Mouse (Mus musculus) midbrain, embryonic 10.5 days (tissue): Measurements from ENCODE around the gene Susd1. TPM values are rescaled to one million over a fixed set of nuclear protein-coding genes. Genes with fewer than 3 reads are reported as not detected.
A peak's percentile ranks its signal among the peaks of the same experiment; 100 is the strongest.

Source experiments
- DNase-seq: peaks from one replicate; pipeline ENCODE4 v3.0.0-alpha.2; 2017; ENCODE audit warnings: low spot score
- H3K27ac ChIP-seq: fragments of 300-500 bp; sonication (generic); replicated peaks from 2 replicates; pipeline ENCODE4 v1.5.1; 2016; ENCODE audit warnings: mild to moderate bottlenecking
- H3K27me3 ChIP-seq: fragments of 300-500 bp; sonication (generic); 2 replicates; pipeline ENCODE4 v1.6.1; 2016; ENCODE audit warnings: low read depth, mild to moderate bottlenecking; ENCODE audit not compliant: poor library complexity, severe bottlenecking
- H3K36me3 ChIP-seq: fragments of 300-500 bp; sonication (generic); 2 replicates; pipeline ENCODE4 v1.6.1; 2016; ENCODE audit warnings: mild to moderate bottlenecking, moderate library complexity
- H3K4me1 ChIP-seq: fragments of 300-500 bp; sonication (generic); 2 replicates; pipeline ENCODE4 v1.6.1; 2016
- H3K4me3 ChIP-seq: fragments of 300-500 bp; sonication (generic); 2 replicates; pipeline ENCODE4 v1.5.1; 2016; ENCODE audit warnings: mild to moderate bottlenecking, moderate library complexity
- H3K9me3 ChIP-seq: fragments of 300-500 bp; sonication (generic); replicated peaks from 2 replicates; pipeline ENCODE4 v1.6.1; 2016; ENCODE audit warnings: mild to moderate bottlenecking
- WGBS: fragments of 180-500 bp; shearing (Covaris S2); methylation state at CpG from one replicate; pipeline ENCODE4 v1.1.7; 2016; 5-methylcytosine and 5-hydroxymethylcytosine counted together
- polyA plus RNA-seq: library from polyadenylated mRNA; unstranded; fragments of >200 nt; fragmentation: Nextera tagmentation; extraction: Ambion mirVana; gene quantifications from 2 replicates; pipeline ENCODE4 v1.2.1, GENCODE M21; 2016

Susd1 gene
- polyA plus RNA-seq, 1 experiment from 2014 or later: 1.8 TPM

- H3K9me3 ChIP-seq: no peaks in the 10 kb centered on the region
- no peak overlapping the region for H3K4me3 ChIP-seq
- H3K36me3 ChIP-seq: no peaks in the 10 kb centered on the region
- H3K27ac ChIP-seq: 0 out of 2 replicates have a peak overlapping the region, but pooled peaks have one; percentile 46
- peaks cover 19% of the 10 kb centered on the region for H3K4me1 ChIP-seq
- 63% methylated on average over 9 of the region's 9 CpGs for WGBS
- DNase-seq: no peak
- peaks cover 2% of the 10 kb centered on the region; the same call in 1 of the 2 replicates for H3K27me3 ChIP-seq
Measured at GRCm38 (mm10) chr4:59331633-59332032, 106.8 kb downstream of the Susd1 start.

- Histone ChIP-seq H3K4me3 (no peak overlapping the region), H3K9me3 (no peaks in the 10 kb centered on the region), H3K36me3 (no peaks in the 10 kb centered on the region), H3K27ac (0 out of 2 replicates have a peak overlapping the region, but pooled peaks have one; percentile 46), H3K27me3 (no peaks in the 10 kb centered on the region), H3K4me1 (peaks cover 19% of the 10 kb centered on the region)
- 35% methylated on average over 10 of the region's 10 CpGs for WGBS
- DNase-seq: no peak
Measured at GRCm38 (mm10) chr4:59330961-59331604, 107.3 kb downstream of the Susd1 start.

GRCm38 (mm10) chr4:59329461-59330304 is 108.8 kb downstream of the Susd1 start:
- H3K4me1 ChIP-seq: peaks cover 16% of the 10 kb centered on the region
- WGBS: 87% methylated on average over 19 of the region's 19 CpGs
- H3K9me3 ChIP-seq: no peaks in the 10 kb centered on the region
- DNase-seq: no peak
- H3K27ac ChIP-seq: no peak overlapping the region
- H3K27me3 ChIP-seq: no peaks in the 10 kb centered on the region
- no peak overlapping the region for H3K4me3 ChIP-seq
- H3K36me3 ChIP-seq: no peaks in the 10 kb centered on the region

- Histone ChIP-seq H3K27ac (no peak overlapping the region), H3K4me1 (peaks cover 16% of the 10 kb centered on the region), H3K27me3 (no peaks in the 10 kb centered on the region), H3K36me3 (no peaks in the 10 kb centered on the region), H3K4me3 (no peak overlapping the region), H3K9me3 (no peaks in the 10 kb centered on the region)
- 91% methylated on average over 7 of the region's 7 CpGs for WGBS
- no peak for DNase-seq
Measured at GRCm38 (mm10) chr4:59328821-59329220, 109.6 kb downstream of the Susd1 start.

GRCm38 (mm10) chr4:59327986-59328385 is 110.4 kb downstream of the Susd1 start:
- H3K4me3 ChIP-seq: no peak overlapping the region
- no peak for DNase-seq
- no peaks in the 10 kb centered on the region for H3K27me3 ChIP-seq
- no peak overlapping the region for H3K27ac ChIP-seq
- H3K36me3 ChIP-seq: no peaks in the 10 kb centered on the region
- H3K9me3 ChIP-seq: no peaks in the 10 kb centered on the region
- 93% methylated on average over 5 of the region's 5 CpGs for WGBS
- peaks cover 21% of the 10 kb centered on the region for H3K4me1 ChIP-seq

GRCm38 (mm10) chr4:59326031-59326760 is 112.2 kb downstream of the Susd1 start:
- Histone ChIP-seq H3K27me3 (no peaks in the 10 kb centered on the region), H3K4me3 (no peak overlapping the region), H3K4me1 (peaks cover 25% of the 10 kb centered on the region), H3K36me3 (no peaks in the 10 kb centered on the region), H3K9me3 (no peaks in the 10 kb centered on the region), H3K27ac (no peak overlapping the region)
- no peak for DNase-seq
- WGBS: 87% methylated on average over 6 of the region's 6 CpGs

- no peaks in the 10 kb centered on the region for H3K9me3 ChIP-seq
- no peak for DNase-seq
- no peaks in the 10 kb centered on the region for H3K27me3 ChIP-seq
- no peak overlapping the region for H3K4me3 ChIP-seq
- H3K27ac ChIP-seq: no peak overlapping the region
- WGBS: 90% methylated on average over 5 of the region's 5 CpGs
- peaks cover 23% of the 10 kb centered on the region for H3K4me1 ChIP-seq
- no peaks in the 10 kb centered on the region for H3K36me3 ChIP-seq
Measured at GRCm38 (mm10) chr4:59324317-59324716, 114.1 kb downstream of the Susd1 start.

GRCm38 (mm10) chr4:59323231-59323651 is 115.2 kb downstream of the Susd1 start:
- Histone ChIP-seq H3K4me1 (peaks cover 23% of the 10 kb centered on the region), H3K4me3 (no peak overlapping the region), H3K27ac (no peak overlapping the region), H3K27me3 (no peaks in the 10 kb centered on the region), H3K9me3 (no peaks in the 10 kb centered on the region), H3K36me3 (no peaks in the 10 kb centered on the region)
- no peak for DNase-seq
- 39% methylated on average over 7 of the region's 7 CpGs for WGBS

GRCm38 (mm10) chr4:59322733-59323132 is 115.7 kb downstream of the Susd1 start:
- no peaks in the 10 kb centered on the region for H3K9me3 ChIP-seq
- H3K4me1 ChIP-seq: peaks cover 23% of the 10 kb centered on the region
- no peak for DNase-seq
- H3K27me3 ChIP-seq: no peaks in the 10 kb centered on the region
- no peak overlapping the region for H3K27ac ChIP-seq
- 55% methylated on average over 3 of the region's 3 CpGs for WGBS
- no peaks in the 10 kb centered on the region for H3K36me3 ChIP-seq
- H3K4me3 ChIP-seq: no peak overlapping the region

GRCm38 (mm10) chr4:59322056-59322455 is 116.4 kb downstream of the Susd1 start:
- Histone ChIP-seq H3K4me1 (peaks cover 23% of the 10 kb centered on the region), H3K27me3 (no peaks in the 10 kb centered on the region), H3K9me3 (no peaks in the 10 kb centered on the region), H3K27ac (peak overlapping the region; percentile 46; the same call in 1 of the 2 replicates), H3K36me3 (no peaks in the 10 kb centered on the region), H3K4me3 (no peak overlapping the region)
- no peak for DNase-seq
- 72% methylated on average over 6 of the region's 6 CpGs for WGBS

- H3K4me3 ChIP-seq: no peak overlapping the region
- no peaks in the 10 kb centered on the region for H3K36me3 ChIP-seq
- H3K4me1 ChIP-seq: peaks cover 23% of the 10 kb centered on the region
- H3K27me3 ChIP-seq: no peaks in the 10 kb centered on the region
- no peaks in the 10 kb centered on the region for H3K9me3 ChIP-seq
- peak overlapping the region; percentile 46 for H3K27ac ChIP-seq
- 60% methylated on average over 12 of the region's 12 CpGs for WGBS
- DNase-seq: no peak
Measured at GRCm38 (mm10) chr4:59321181-59322008, 117.0 kb downstream of the Susd1 start.
